Comparison of ENCODE assay signal across 29 mouse cellular contexts in genomic region chr1:151320408-151320807, GRCm38 (mm10). TPM values are rescaled to one million over a fixed set of nuclear protein-coding genes. Genes with fewer than 3 reads are reported as not detected.
A peak's percentile ranks its signal among the peaks of the same experiment; 100 is the strongest.
DNase-seq lines count a peak whose midpoint lies in the region; ATAC-seq and TF ChIP-seq lines count a peak whose summit lies in the region.
"Had no signal": no experiment of that assay in that cellular context is flagged by ENCODE, and none has a peak within 500 bp of the region (broad histone marks: within the 10 kb centered on the region; RNA-seq: fewer than 3 reads in every experiment).

No protein-coding gene starts in this region.

- no peak for TF ChIP-seq CTCF in lung, embryonic 14.5 days (IDR thresholded peaks at IDR 0.05; ENCODE audit: low read depth)
- TF ChIP-seq CTCF in lung, adult 2 months (IDR thresholded peaks at IDR 0.05; ENCODE audit: insufficient read depth, low read length) = no peak

- ATAC-seq in lung, embryonic 14.5 days (ENCODE audit: insufficient read depth) = no peak
- ATAC-seq in common myeloid progenitor, adult 5-6 weeks (replicated peaks; ENCODE audit: low read depth, poor library complexity, severe bottlenecking) = peak; percentile 52; the same call in 1 of the 2 replicates
- peak; percentile 44 for ATAC-seq in megakaryocyte progenitor cell, adult 5-6 weeks (replicated peaks; ENCODE audit: poor library complexity)
- ATAC-seq in liver, embryonic 12.5 days = no peak
- ATAC-seq: activated CD4-positive, CD25-positive, alpha-beta regulatory T cell, adult 4 months; CD4-positive, CD25-positive, alpha-beta regulatory T cell, adult 4 months; forebrain, embryonic 15.5 days; forebrain, postnatal 0 days; Patski had no signal

- no peaks in the 10 kb centered on the region for H3K27me3 ChIP-seq in lung, embryonic 14.5 days (ENCODE audit: insufficient read depth, low read length)
- H3K27me3 ChIP-seq in liver, embryonic 12.5 days (replicated peaks) = no peaks in the 10 kb centered on the region
- H3K27me3 ChIP-seq: CH12.LX; embryonic facial prominence, embryonic 13.5 days; embryonic facial prominence, embryonic 15.5 days; forebrain, embryonic 15.5 days; Patski had no signal

- H3K4me2 ChIP-seq in lung, embryonic 14.5 days = no peak overlapping the region
- no peak overlapping the region for H3K4me2 ChIP-seq in liver, embryonic 12.5 days
- H3K4me2 ChIP-seq: embryonic facial prominence, embryonic 13.5 days; embryonic facial prominence, embryonic 15.5 days; forebrain, embryonic 12.5 days; forebrain, embryonic 15.5 days had no signal

- WGBS in lung, embryonic 14.5 days = 57% methylated on average over 4 of the region's 4 CpGs
- WGBS in lung, adult 2 months = 45% methylated on average over 4 of the region's 4 CpGs
- WGBS in liver, embryonic 12.5 days (ENCODE audit: insufficient replicate concordance) = 28% methylated on average over 4 of the region's 4 CpGs

- no peaks in the 10 kb centered on the region for H3K9me3 ChIP-seq in lung, embryonic 14.5 days (ENCODE audit: low read depth, low read length)
- H3K9me3 ChIP-seq in liver, embryonic 12.5 days (replicated peaks) = no peaks in the 10 kb centered on the region
- H3K9me3 ChIP-seq: embryonic facial prominence, embryonic 13.5 days; embryonic facial prominence, embryonic 15.5 days; forebrain, embryonic 10.5 days; forebrain, embryonic 12.5 days; forebrain, embryonic 15.5 days; G1E had no signal

- no peak overlapping the region for H3K4me3 ChIP-seq in lung, embryonic 14.5 days (ENCODE audit: low read depth, low read length)
- no peak overlapping the region for H3K4me3 ChIP-seq in lung, adult 2 months (replicated peaks; ENCODE audit: extremely low read depth, low read depth, low read length)
- H3K4me3 ChIP-seq in liver, embryonic 12.5 days = no peak overlapping the region
- H3K4me3 ChIP-seq: embryonic facial prominence, embryonic 13.5 days; embryonic facial prominence, embryonic 15.5 days; erythroblast, embryonic 14.5 days; forebrain, embryonic 10.5 days; forebrain, embryonic 12.5 days; forebrain, embryonic 15.5 days had no signal

- no peaks in the 10 kb centered on the region for H3K36me3 ChIP-seq in lung, embryonic 14.5 days (ENCODE audit: insufficient read depth)
- H3K36me3 ChIP-seq in liver, embryonic 12.5 days = no peaks in the 10 kb centered on the region
- H3K36me3 ChIP-seq: embryonic facial prominence, embryonic 13.5 days; embryonic facial prominence, embryonic 15.5 days; forebrain, embryonic 10.5 days; forebrain, embryonic 12.5 days; forebrain, embryonic 15.5 days; G1E had no signal

- H3K27ac ChIP-seq in lung, embryonic 14.5 days (ENCODE audit: low read depth) = no peak overlapping the region
- H3K27ac ChIP-seq in liver, embryonic 12.5 days = no peak overlapping the region
- H3K27ac ChIP-seq: embryonic facial prominence, embryonic 13.5 days; embryonic facial prominence, embryonic 15.5 days; forebrain, embryonic 10.5 days; forebrain, embryonic 12.5 days; forebrain, embryonic 15.5 days had no signal

- no peaks in the 10 kb centered on the region for H3K4me1 ChIP-seq in lung, embryonic 14.5 days (ENCODE audit: insufficient read depth)
- no peaks in the 10 kb centered on the region for H3K4me1 ChIP-seq in lung, adult 2 months (ENCODE audit: control insufficient read depth, insufficient read depth, low read length)
- no peaks in the 10 kb centered on the region for H3K4me1 ChIP-seq in liver, embryonic 12.5 days
- H3K4me1 ChIP-seq: embryonic facial prominence, embryonic 13.5 days; embryonic facial prominence, embryonic 15.5 days; forebrain, embryonic 10.5 days; forebrain, embryonic 12.5 days; forebrain, embryonic 15.5 days had no signal

- H3K9ac ChIP-seq in lung, embryonic 14.5 days = no peak overlapping the region
- no peak overlapping the region for H3K9ac ChIP-seq in liver, embryonic 12.5 days
- H3K9ac ChIP-seq: embryonic facial prominence, embryonic 13.5 days; embryonic facial prominence, embryonic 15.5 days; forebrain, embryonic 12.5 days; forebrain, embryonic 15.5 days; forebrain, postnatal 0 days had no signal

- DNase-seq in lung, embryonic 14.5 days = peak; percentile 8
- DNase-seq in lung, adult 2 months = no peak
- peak; percentile 79 for DNase-seq in 416B (ENCODE audit: low read depth)
- DNase-seq in layer of hippocampus, adult 18-20 months (ENCODE audit: low spot score in 2 of 2) = no peak
- DNase-seq: adrenal gland, adult 8-10 months; adrenal gland, postnatal 14 days; adrenal gland, postnatal 36 days; B cell, adult 2 months; cerebellum, adult 11-12 months; cerebellum, adult 2 months; cerebellum, adult 9-10 months; cerebellum, postnatal 10 days; cerebellum, postnatal 25 days; embryo, embryonic 11 days; forebrain, postnatal 0 days had no signal

- TF ChIP-seq POLR2A in lung, adult 2 months (IDR thresholded peaks at IDR 0.05; ENCODE audit: borderline replicate concordance, extremely low read depth, low read depth, low read length) = no peak

RNA-seq across cellular contexts. Expression of gene Ivns1abp, which starts 23.9 kb away (rescaled TPM):
- polyA plus RNA-seq in lung, embryonic 14.5 days (2014; fragmentation: Nextera tagmentation; extraction: Ambion mirVana) = 266 and 268 TPM in 2 replicates
- polyA plus RNA-seq in lung, adult 2 months (2012; rRNA removed) = 43.0 and 48.9 TPM in 2 replicates
- 467 and 489 TPM in 2 replicates for total RNA-seq in common myeloid progenitor, adult 5-6 weeks (2017)
- total RNA-seq in megakaryocyte progenitor cell, adult 5-6 weeks (2015) = 277 and 293 TPM in 2 replicates
- 330 and 449 TPM in 2 replicates for total RNA-seq in megakaryocyte progenitor cell, adult 5-6 weeks (2017)
- 10 to 100 TPM; 88.5 to 88.7 TPM for total RNA-seq in layer of hippocampus, adult 18-20 months (2021)
- 140 and 141 TPM in 2 replicates for polyA plus RNA-seq in liver, embryonic 12.5 days (2016; fragmentation: Nextera tagmentation; extraction: Ambion mirVana)

Comparison
In these comparisons a context has a peak if more than half of its experiments do, and no peak if none do; other contexts are left out.
1. DNase-seq: peak in lung, embryonic 14.5 days (single experiment) and 416B (single experiment); none in lung, adult 2 months (single experiment) and layer of hippocampus, adult 18-20 months (0 of 2).
2. ATAC-seq: peak in common myeloid progenitor, adult 5-6 weeks (single experiment) and megakaryocyte progenitor cell, adult 5-6 weeks (single experiment); none in lung, embryonic 14.5 days (single experiment) and liver, embryonic 12.5 days (single experiment).